Mouse (Mus musculus): ENCODE data around the gene Elfn1. TPM values are rescaled to one million over a fixed set of nuclear protein-coding genes. Genes with fewer than 3 reads are reported as not detected.
A peak's percentile ranks its signal among the peaks of the same experiment; 100 is the strongest.

Elfn1 gene
- polyA plus RNA-seq, 1 experiment: 0.11 TPM

GRCm38 (mm10) chr5:139905121-139905520 lies 2.6 kb upstream of the Elfn1 start:
- Histone ChIP-seq H3K27me3 (ENCODE audit: control insufficient read depth, insufficient read depth, low read length) (peaks cover 48% of the 10 kb centered on the region), H3K4me3 (ENCODE audit: low read depth, low read length) (no peak overlapping the region), H3K36me3 (ENCODE audit: control insufficient read depth, insufficient read depth, low read length) (no peaks in the 10 kb centered on the region), H3K27ac (ENCODE audit: insufficient read depth, low read depth, low read length) (no peak overlapping the region), H3K4me1 (ENCODE audit: control insufficient read depth, insufficient read depth, insufficient read length, low read length) (peaks cover 6% of the 10 kb centered on the region; the same call in 1 of the 2 replicates)
- no peak for TF ChIP-seq CTCF (IDR thresholded peaks at IDR 0.05; ENCODE audit: extremely low read depth, insufficient read length, insufficient replicate concordance, low read depth, low read length)
- 46% methylated on average over 5 of the region's 5 CpGs for WGBS

GRCm38 (mm10) chr5:139906507-139906906 lies 1.2 kb upstream of the Elfn1 start:
- Histone ChIP-seq H3K4me1 (ENCODE audit: control insufficient read depth, insufficient read depth, insufficient read length, low read length) (peaks cover 6% of the 10 kb centered on the region; the same call in 1 of the 2 replicates), H3K4me3 (ENCODE audit: low read depth, low read length) (no peak overlapping the region), H3K27me3 (ENCODE audit: control insufficient read depth, insufficient read depth, low read length) (peaks cover 59% of the 10 kb centered on the region), H3K36me3 (ENCODE audit: control insufficient read depth, insufficient read depth, low read length) (no peaks in the 10 kb centered on the region), H3K27ac (ENCODE audit: insufficient read depth, low read depth, low read length) (no peak overlapping the region)
- TF ChIP-seq CTCF (IDR thresholded peaks at IDR 0.05; ENCODE audit: extremely low read depth, insufficient read length, insufficient replicate concordance, low read depth, low read length) (no peak), POLR2A (IDR thresholded peaks at IDR 0.05; ENCODE audit: low read depth, low read length) (no peak)
- 34% methylated on average over 9 of the region's 9 CpGs for WGBS

- no peak overlapping the region for H3K4me3 ChIP-seq (ENCODE audit: low read depth, low read length)
- H3K27me3 ChIP-seq (ENCODE audit: control insufficient read depth, insufficient read depth, low read length): peaks cover 67% of the 10 kb centered on the region
- no peaks in the 10 kb centered on the region for H3K36me3 ChIP-seq (ENCODE audit: control insufficient read depth, insufficient read depth, low read length)
- TF ChIP-seq POLR2A (IDR thresholded peaks at IDR 0.05; ENCODE audit: low read depth, low read length) (no peak), CTCF (IDR thresholded peaks at IDR 0.05; ENCODE audit: extremely low read depth, insufficient read length, insufficient replicate concordance, low read depth, low read length) (no peak)
- peaks cover 6% of the 10 kb centered on the region; the same call in 1 of the 2 replicates for H3K4me1 ChIP-seq (ENCODE audit: control insufficient read depth, insufficient read depth, insufficient read length, low read length)
- no peak overlapping the region for H3K27ac ChIP-seq (ENCODE audit: insufficient read depth, low read depth, low read length)
- 3% methylated on average over 19 of the region's 19 CpGs for WGBS
Observed at GRCm38 (mm10) chr5:139907241-139907640, 502 bp upstream of the Elfn1 start.

GRCm38 (mm10) chr5:139908243-139908810 lies 584 bp downstream of the Elfn1 start:
- no peak overlapping the region for H3K27ac ChIP-seq (ENCODE audit: insufficient read depth, low read depth, low read length)
- no peak for TF ChIP-seq CTCF (IDR thresholded peaks at IDR 0.05; ENCODE audit: extremely low read depth, insufficient read length, insufficient replicate concordance, low read depth, low read length)
- TF ChIP-seq POLR2A (IDR thresholded peaks at IDR 0.05; ENCODE audit: low read depth, low read length): no peak
- peak overlapping the region; percentile 52 for H3K4me3 ChIP-seq (ENCODE audit: low read depth, low read length)
- H3K27me3 ChIP-seq (ENCODE audit: control insufficient read depth, insufficient read depth, low read length): peaks cover 77% of the 10 kb centered on the region
- H3K4me1 ChIP-seq (ENCODE audit: control insufficient read depth, insufficient read depth, insufficient read length, low read length): peaks cover 6% of the 10 kb centered on the region
- 1% methylated on average over 68 of the region's 78 CpGs for WGBS
- no peaks in the 10 kb centered on the region for H3K36me3 ChIP-seq (ENCODE audit: control insufficient read depth, insufficient read depth, low read length)

- Histone ChIP-seq H3K27me3 (ENCODE audit: control insufficient read depth, insufficient read depth, low read length) (peaks cover 78% of the 10 kb centered on the region), H3K36me3 (ENCODE audit: control insufficient read depth, insufficient read depth, low read length) (no peaks in the 10 kb centered on the region), H3K4me1 (ENCODE audit: control insufficient read depth, insufficient read depth, insufficient read length, low read length) (peaks cover 6% of the 10 kb centered on the region), H3K27ac (ENCODE audit: insufficient read depth, low read depth, low read length) (no peak overlapping the region), H3K4me3 (ENCODE audit: low read depth, low read length) (peak overlapping the region; percentile 52)
- 1% methylated on average over 50 of the region's 50 CpGs for WGBS
- TF ChIP-seq POLR2A (IDR thresholded peaks at IDR 0.05; ENCODE audit: low read depth, low read length) (no peak), CTCF (IDR thresholded peaks at IDR 0.05; ENCODE audit: extremely low read depth, insufficient read length, insufficient replicate concordance, low read depth, low read length) (no peak)
Observed at GRCm38 (mm10) chr5:139908811-139909627, 1.3 kb downstream of the Elfn1 start.

GRCm38 (mm10) chr5:139909710-139910550 lies 2.2 kb downstream of the Elfn1 start:
- peaks cover 74% of the 10 kb centered on the region for H3K27me3 ChIP-seq (ENCODE audit: control insufficient read depth, insufficient read depth, low read length)
- H3K4me3 ChIP-seq (ENCODE audit: low read depth, low read length): no peak overlapping the region
- H3K27ac ChIP-seq (ENCODE audit: insufficient read depth, low read depth, low read length): no peak overlapping the region
- WGBS: 3% methylated on average over 29 of the region's 29 CpGs
- H3K4me1 ChIP-seq (ENCODE audit: control insufficient read depth, insufficient read depth, insufficient read length, low read length): peaks cover 6% of the 10 kb centered on the region
- TF ChIP-seq CTCF (IDR thresholded peaks at IDR 0.05; ENCODE audit: extremely low read depth, insufficient read length, insufficient replicate concordance, low read depth, low read length) (no peak), POLR2A (IDR thresholded peaks at IDR 0.05; ENCODE audit: low read depth, low read length) (no peak; the same call in 1 of the 2 replicates)
- no peaks in the 10 kb centered on the region for H3K36me3 ChIP-seq (ENCODE audit: control insufficient read depth, insufficient read depth, low read length)

Measured in small intestine, adult 2 months (tissue).